ENCODE assay signal across 12 mouse cellular contexts in genomic region chr1:25474469-25474868, GRCm38 (mm10).
DNase-seq lines count a peak whose midpoint lies in the region; ATAC-seq lines count a peak whose summit lies in the region.
"Had no signal": no experiment of that assay in that cellular context is flagged by ENCODE, and none has a peak within 500 bp of the region (broad histone marks: within the 10 kb centered on the region; RNA-seq: fewer than 3 reads in every experiment).

No protein-coding gene starts in this region.

- H3K9ac ChIP-seq in forebrain, embryonic 13.5 days = no peak overlapping the region
- no peak overlapping the region for H3K9ac ChIP-seq in midbrain, embryonic 14.5 days (replicated peaks; ENCODE audit: low read length)
- no peak overlapping the region for H3K9ac ChIP-seq in hindbrain, embryonic 16.5 days (ENCODE audit: low read depth, low read length)
- H3K9ac ChIP-seq: embryonic facial prominence, embryonic 12.5 days; liver, embryonic 15.5 days had no signal

- DNase-seq in forebrain, embryonic 10.5 days (ENCODE audit: extremely low spot score, low spot score) = no peak
- peak; percentile 17 for DNase-seq in layer of hippocampus, adult 11-12 months (ENCODE audit: low spot score)
- DNase-seq in layer of hippocampus, adult 9-10 months (ENCODE audit: low spot score) = no peak
- peak; percentile 79 for DNase-seq in midbrain, embryonic 14.5 days
- DNase-seq in midbrain, embryonic 10.5 days (ENCODE audit: low spot score) = no peak
- DNase-seq in B cell, adult 2 months = no peak
- DNase-seq: thymus, postnatal 25 days had no signal

- H3K9me3 ChIP-seq in forebrain, embryonic 13.5 days (replicated peaks) = no peaks in the 10 kb centered on the region
- no peaks in the 10 kb centered on the region for H3K9me3 ChIP-seq in forebrain, embryonic 10.5 days
- no peaks in the 10 kb centered on the region for H3K9me3 ChIP-seq in midbrain, embryonic 14.5 days (ENCODE audit: control insufficient read depth, low read length)
- no peaks in the 10 kb centered on the region for H3K9me3 ChIP-seq in midbrain, embryonic 10.5 days (replicated peaks)
- H3K9me3 ChIP-seq in hindbrain, embryonic 16.5 days (ENCODE audit: control insufficient read depth, low read length) = no peaks in the 10 kb centered on the region
- H3K9me3 ChIP-seq: embryonic facial prominence, embryonic 12.5 days; heart, embryonic 10.5 days; liver, embryonic 15.5 days had no signal

- 65% methylated on average over 11 of the region's 11 CpGs for WGBS in forebrain, embryonic 13.5 days
- WGBS in forebrain, embryonic 10.5 days = 92% methylated on average over 11 of the region's 11 CpGs
- 65% methylated on average over 11 of the region's 11 CpGs for WGBS in midbrain, embryonic 14.5 days
- WGBS in midbrain, embryonic 10.5 days = 84% methylated on average over 11 of the region's 11 CpGs
- WGBS in hindbrain, embryonic 16.5 days = 48% methylated on average over 9 of the region's 11 CpGs

- peak; percentile 57 for ATAC-seq in forebrain, embryonic 13.5 days
- 0 out of 2 replicates have a peak, but pooled peaks have one; percentile 20 for ATAC-seq in midbrain, embryonic 14.5 days (ENCODE audit: low FRiP score, low TSS enrichment)
- peak; percentile 63; the same call in 1 of the 2 replicates for ATAC-seq in hindbrain, embryonic 16.5 days

- no peaks in the 10 kb centered on the region for H3K4me1 ChIP-seq in forebrain, embryonic 13.5 days
- H3K4me1 ChIP-seq in forebrain, embryonic 10.5 days = no peaks in the 10 kb centered on the region
- H3K4me1 ChIP-seq in midbrain, embryonic 14.5 days (ENCODE audit: control insufficient read depth, insufficient read depth, low read length) = no peaks in the 10 kb centered on the region
- H3K4me1 ChIP-seq in midbrain, embryonic 10.5 days = no peaks in the 10 kb centered on the region
- no peaks in the 10 kb centered on the region for H3K4me1 ChIP-seq in hindbrain, embryonic 16.5 days (ENCODE audit: control insufficient read depth, insufficient read depth, low read depth, low read length)
- H3K4me1 ChIP-seq: embryonic facial prominence, embryonic 12.5 days; heart, embryonic 10.5 days; liver, embryonic 15.5 days had no signal

- no peak overlapping the region for H3K27ac ChIP-seq in forebrain, embryonic 13.5 days
- no peak overlapping the region for H3K27ac ChIP-seq in forebrain, embryonic 10.5 days
- no peak overlapping the region for H3K27ac ChIP-seq in midbrain, embryonic 14.5 days (replicated peaks; ENCODE audit: low read depth, low read length)
- H3K27ac ChIP-seq in midbrain, embryonic 10.5 days (replicated peaks) = no peak overlapping the region
- H3K27ac ChIP-seq in hindbrain, embryonic 16.5 days (ENCODE audit: low read depth, low read length) = no peak overlapping the region
- H3K27ac ChIP-seq: embryonic facial prominence, embryonic 12.5 days; heart, embryonic 10.5 days; liver, embryonic 15.5 days had no signal

- H3K36me3 ChIP-seq in forebrain, embryonic 13.5 days (ENCODE audit: poor library complexity, severe bottlenecking) = no peaks in the 10 kb centered on the region
- H3K36me3 ChIP-seq in forebrain, embryonic 10.5 days (replicated peaks) = no peaks in the 10 kb centered on the region
- H3K36me3 ChIP-seq in midbrain, embryonic 14.5 days (ENCODE audit: control insufficient read depth, insufficient read depth, low read length) = no peaks in the 10 kb centered on the region
- no peaks in the 10 kb centered on the region for H3K36me3 ChIP-seq in midbrain, embryonic 10.5 days
- H3K36me3 ChIP-seq in hindbrain, embryonic 16.5 days (ENCODE audit: control insufficient read depth, insufficient read depth, low read length) = no peaks in the 10 kb centered on the region
- H3K36me3 ChIP-seq: embryonic facial prominence, embryonic 12.5 days; heart, embryonic 10.5 days; liver, embryonic 15.5 days had no signal

- H3K4me3 ChIP-seq in forebrain, embryonic 13.5 days = no peak overlapping the region
- H3K4me3 ChIP-seq in forebrain, embryonic 10.5 days = no peak overlapping the region
- no peak overlapping the region for H3K4me3 ChIP-seq in midbrain, embryonic 14.5 days (replicated peaks; ENCODE audit: low read depth, low read length)
- H3K4me3 ChIP-seq in midbrain, embryonic 10.5 days = no peak overlapping the region
- H3K4me3 ChIP-seq in hindbrain, embryonic 16.5 days (ENCODE audit: low read length) = no peak overlapping the region
- H3K4me3 ChIP-seq: embryonic facial prominence, embryonic 12.5 days; heart, embryonic 10.5 days; liver, embryonic 15.5 days had no signal

- no peak overlapping the region for H3K4me2 ChIP-seq in forebrain, embryonic 13.5 days
- H3K4me2 ChIP-seq in midbrain, embryonic 14.5 days (ENCODE audit: low read length) = no peak overlapping the region
- H3K4me2 ChIP-seq in hindbrain, embryonic 16.5 days (ENCODE audit: low read length) = no peak overlapping the region
- H3K4me2 ChIP-seq: embryonic facial prominence, embryonic 12.5 days; liver, embryonic 15.5 days had no signal

- no peaks in the 10 kb centered on the region for H3K27me3 ChIP-seq in forebrain, embryonic 13.5 days
- no peaks in the 10 kb centered on the region for H3K27me3 ChIP-seq in forebrain, embryonic 10.5 days (ENCODE audit: poor library complexity, severe bottlenecking)
- no peaks in the 10 kb centered on the region for H3K27me3 ChIP-seq in midbrain, embryonic 14.5 days (ENCODE audit: control insufficient read depth, insufficient read depth, low read length)
- H3K27me3 ChIP-seq in midbrain, embryonic 10.5 days (ENCODE audit: low read depth, poor library complexity, severe bottlenecking) = no peaks in the 10 kb centered on the region
- no peaks in the 10 kb centered on the region for H3K27me3 ChIP-seq in hindbrain, embryonic 16.5 days (replicated peaks; ENCODE audit: control insufficient read depth, insufficient read depth, low read length)
- H3K27me3 ChIP-seq: embryonic facial prominence, embryonic 12.5 days; liver, embryonic 15.5 days had no signal

Comparison
In these comparisons a context has a peak if more than half of its experiments do, and no peak if none do; other contexts are left out.
1. DNase-seq: peak in layer of hippocampus, adult 11-12 months (single experiment) and midbrain, embryonic 14.5 days (single experiment); none in forebrain, embryonic 10.5 days (single experiment), layer of hippocampus, adult 9-10 months (single experiment), midbrain, embryonic 10.5 days (single experiment) and B cell, adult 2 months (0 of 2).
2. Peak in every context shown above with its lines, with median percentiles within 50 percentile points of each other: ATAC-seq.